Mouse (Mus musculus) lung, adult 2 months (tissue): Measurements from ENCODE around the gene Prrt1.

Experiments
- CTCF ChIP-seq: fragments of 200-500 bp; IDR thresholded peaks from 2 replicates; pipeline ENCODE4 v1.5.1; 2011; ENCODE audit warnings: mild to moderate bottlenecking, low read length, control low read depth; ENCODE audit not compliant: insufficient read depth
- POLR2A ChIP-seq: fragments of 200-500 bp; IDR thresholded peaks from 2 replicates; pipeline ENCODE4 v1.6.1; 2011; ENCODE audit warnings: low read depth, mild to moderate bottlenecking, control low read depth, low read length, borderline replicate concordance; ENCODE audit errors: extremely low read depth

GRCm38 (mm10) chr17:34604511-34605237, 24.7 kb upstream of the Prrt1 start:
- TF ChIP-seq CTCF (no peak), POLR2A (no peak)
